Mouse (Mus musculus) bone marrow macrophage, adult 2 months (primary cell): ENCODE measurements around the gene Zfp51. TPM values are rescaled to one million over a fixed set of nuclear protein-coding genes. Genes with fewer than 3 reads are reported as not detected.
"Not testable (repeated sequence)": the region's sequence is repeated elsewhere in the genome, so short reads cannot be mapped to it uniquely, and the experiment has no call there.

Experiments
- H3K27ac ChIP-seq: 2 replicates; pipeline ENCODE4 v1.5.1; 2012; ENCODE audit warnings: low read depth, low read length; ENCODE audit not compliant: insufficient read depth
- H3K4me1 ChIP-seq: 2 replicates; pipeline ENCODE4 v1.6.1; 2012; ENCODE audit warnings: low read length; ENCODE audit not compliant: control insufficient read depth, insufficient read depth
- H3K4me3 ChIP-seq: 2 replicates; pipeline ENCODE4 v1.5.1; 2012; ENCODE audit warnings: mild to moderate bottlenecking, low read length, moderate library complexity; ENCODE audit not compliant: insufficient read depth
- CTCF ChIP-seq: IDR thresholded peaks from 2 replicates; pipeline ENCODE4 v1.5.1; 2012; ENCODE audit warnings: low read depth, mild to moderate bottlenecking, low read length, moderate library complexity
- POLR2A ChIP-seq: IDR thresholded peaks from 2 replicates; pipeline ENCODE4 v1.6.1; 2012; ENCODE audit warnings: mild to moderate bottlenecking, low read depth, low read length, borderline replicate concordance
- polyA plus RNA-seq: library from polyadenylated mRNA; stranded (reverse); fragments of >200 nt; gene quantifications from 2 replicates; pipeline ENCODE4 v1.2.4, GENCODE M21; 2012; ENCODE audit not compliant: missing spikeins, insufficient read depth, insufficient read length

Gene Zfp51
- polyA plus RNA-seq = 5.9 and 8.1 TPM in 2 replicates

DNA sequence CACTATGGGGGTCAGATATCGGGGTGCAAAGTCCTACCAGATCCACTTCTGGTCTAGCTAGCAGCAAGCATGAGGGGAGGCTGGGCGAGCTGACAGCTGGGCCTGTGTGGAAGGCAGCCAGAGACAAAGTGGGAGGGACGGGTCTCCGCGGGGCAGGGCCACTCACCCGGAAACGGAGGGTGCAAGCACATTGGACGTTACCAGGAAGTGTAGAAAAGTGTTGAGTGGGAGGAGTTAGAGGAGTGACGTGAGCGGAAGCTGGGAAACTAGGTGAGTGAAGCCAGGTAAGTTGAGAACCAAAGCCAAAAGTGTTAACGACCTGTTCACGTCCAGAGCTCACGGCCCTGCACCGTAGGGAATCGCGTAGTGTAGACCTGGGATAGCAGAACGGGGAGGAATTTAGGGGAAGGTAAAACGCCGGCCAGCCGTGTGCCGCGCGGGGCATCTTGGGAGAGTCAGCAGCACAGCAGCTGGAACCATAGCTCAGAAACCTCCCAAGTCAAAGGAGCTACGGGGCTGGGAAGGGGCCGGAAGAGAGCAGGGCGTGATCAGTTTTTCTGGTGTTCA, at the start of gene Zfp51:
TSS of gene Zfp51 (plus strand) at position 237 of the 567 bp plus-strand sequence.
- peak within 1 kb of the TSS; percentile 81 for H3K4me3 ChIP-seq
- TF ChIP-seq CTCF = no peak
- no peak for TF ChIP-seq POLR2A
- peaks cover 8% of the 10 kb centered on the region for H3K4me1 ChIP-seq
- peak within 1 kb of the TSS; percentile 57 for H3K27ac ChIP-seq

DNA sequence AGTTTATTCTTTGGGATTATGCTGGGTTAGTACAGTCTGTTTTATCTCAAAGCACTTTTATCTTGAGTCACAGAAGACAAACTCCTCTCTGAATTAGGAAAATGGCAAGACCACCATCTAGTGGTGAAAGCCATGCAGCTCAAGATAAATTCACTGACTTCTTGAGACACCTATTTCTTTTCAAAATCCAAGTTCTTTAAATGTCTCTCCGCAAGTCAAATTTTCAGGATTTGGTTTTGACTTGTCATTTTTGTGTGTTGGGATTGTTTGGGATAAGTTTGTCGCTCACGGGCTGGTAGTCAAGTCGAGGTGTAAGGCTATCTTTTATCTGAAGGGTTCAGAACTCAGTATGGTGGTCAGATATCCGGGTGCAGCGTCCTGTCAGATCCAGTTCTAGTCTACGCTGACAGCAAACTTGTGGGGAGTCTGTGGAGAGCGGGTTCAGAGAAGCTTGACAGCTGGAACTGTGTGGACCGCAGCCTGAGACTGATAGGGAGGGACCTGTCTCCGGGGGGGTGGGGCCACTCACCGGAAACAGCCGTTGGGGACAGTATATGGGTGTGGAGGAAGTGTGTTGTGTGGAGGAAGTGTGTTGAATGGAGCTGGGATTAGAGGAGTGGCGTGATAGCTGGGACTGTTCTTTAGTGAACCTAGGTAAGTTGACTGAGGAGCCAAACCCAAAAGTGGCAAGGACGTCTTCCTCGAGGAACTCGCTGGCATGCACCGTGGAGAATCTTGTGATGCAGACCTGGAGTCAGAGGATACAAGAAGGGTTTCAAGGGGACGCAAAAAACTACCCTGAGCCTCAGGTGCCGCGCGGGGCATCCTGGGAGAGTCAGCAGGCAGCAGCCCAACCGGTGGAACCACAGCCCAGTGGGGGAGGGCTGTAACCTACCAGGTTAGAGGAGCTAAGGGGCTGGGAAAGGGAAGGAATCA, 27.2 kb upstream of the Zfp51 start, which contains the start of gene Zfp54:
TSS of gene Zfp54 (plus strand) at position 564 of the 936 bp plus-strand sequence.
- H3K4me1 ChIP-seq = peaks cover 5% of the 10 kb centered on the region
- TF ChIP-seq POLR2A = no peak
- TF ChIP-seq CTCF = no peak
- peak within 1 kb of the TSS; percentile 67 for H3K27ac ChIP-seq
- peak within 1 kb of the TSS; percentile 68 for H3K4me3 ChIP-seq

DNA sequence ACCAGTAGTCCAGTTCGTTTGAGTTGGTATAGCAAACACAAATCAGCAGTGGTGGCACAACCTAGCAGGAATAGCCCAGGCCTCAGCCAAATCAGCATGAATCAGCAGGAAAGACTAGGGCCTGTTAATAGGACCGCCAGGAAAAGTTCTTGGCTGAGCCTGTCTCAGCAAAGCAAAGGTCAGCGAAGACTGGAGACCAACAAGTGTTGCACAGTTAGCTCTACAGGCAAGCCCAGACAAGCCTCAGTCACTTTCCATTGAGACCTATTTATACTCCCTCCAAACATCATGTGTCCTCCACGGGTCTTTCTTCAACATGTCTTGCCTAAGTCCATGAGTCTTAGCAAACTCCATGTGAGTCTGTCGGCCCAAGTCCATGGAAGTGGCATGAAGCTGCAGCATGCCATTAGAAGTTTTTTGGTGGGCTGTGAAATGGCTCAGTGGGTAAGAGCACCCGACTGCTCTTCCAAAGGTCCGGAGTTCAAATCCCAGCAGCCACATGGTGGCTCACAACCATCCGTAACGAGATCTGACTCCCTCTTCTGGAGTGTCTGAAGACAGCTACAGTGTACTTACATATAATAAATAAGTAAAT, 11.3 kb upstream of the Zfp51 start:
- H3K27ac ChIP-seq = peak overlapping the region; percentile 27
- H3K4me1 ChIP-seq = not testable (repeated sequence)

DNA sequence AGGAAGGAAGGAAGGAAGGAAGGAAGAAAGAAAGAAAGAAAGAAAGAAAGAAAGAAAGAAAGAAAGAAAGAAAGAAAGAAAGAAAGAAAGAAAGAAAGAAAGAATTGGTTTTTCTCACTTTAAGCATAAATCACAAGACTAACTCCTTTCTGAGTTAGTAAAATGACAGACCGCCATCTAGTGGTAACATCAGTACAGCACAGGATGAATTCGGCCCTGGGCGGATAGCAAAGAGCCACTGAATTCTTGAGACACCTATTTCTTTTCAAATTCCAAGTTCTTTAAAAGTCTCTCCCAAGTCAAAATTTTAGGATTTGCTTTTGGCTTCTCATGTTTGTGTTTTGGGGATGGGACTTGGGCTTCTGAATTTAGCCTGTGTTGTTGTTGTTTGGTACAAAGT, 505 bp upstream of the Zfp51 start:
- peak overlapping the region; percentile 81 for H3K4me3 ChIP-seq
- TF ChIP-seq CTCF = no peak
- TF ChIP-seq POLR2A = no peak
- peaks cover 8% of the 10 kb centered on the region for H3K4me1 ChIP-seq
- H3K27ac ChIP-seq = peak overlapping the region; percentile 57

More for the DNA sequence above, 11.3 kb upstream of the Zfp51 start:
- not testable (repeated sequence) for H3K4me3 ChIP-seq

DNA sequence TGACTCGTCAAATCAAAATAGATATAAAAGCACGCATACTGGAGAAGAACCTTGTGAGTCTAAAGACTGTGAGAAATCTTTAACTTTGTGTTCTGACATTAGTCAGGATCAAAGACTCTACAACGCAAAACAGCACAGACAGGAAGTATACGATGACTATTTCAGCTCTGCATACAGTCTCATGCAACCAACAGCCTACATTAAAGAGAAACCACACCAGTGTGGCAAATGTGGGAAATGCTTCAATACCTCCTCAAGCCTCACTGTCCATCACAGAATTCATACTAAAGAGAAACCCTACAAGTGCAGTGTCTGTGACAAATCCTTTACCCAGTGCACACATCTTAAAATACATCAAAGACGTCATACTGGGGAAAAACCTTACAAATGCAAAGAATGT, 13.4 kb downstream of the Zfp51 start:
- Histone ChIP-seq H3K27ac (no peak overlapping the region), H3K4me1 (no peaks in the 10 kb centered on the region), H3K4me3 (no peak overlapping the region)
- no peak for TF ChIP-seq POLR2A

DNA sequence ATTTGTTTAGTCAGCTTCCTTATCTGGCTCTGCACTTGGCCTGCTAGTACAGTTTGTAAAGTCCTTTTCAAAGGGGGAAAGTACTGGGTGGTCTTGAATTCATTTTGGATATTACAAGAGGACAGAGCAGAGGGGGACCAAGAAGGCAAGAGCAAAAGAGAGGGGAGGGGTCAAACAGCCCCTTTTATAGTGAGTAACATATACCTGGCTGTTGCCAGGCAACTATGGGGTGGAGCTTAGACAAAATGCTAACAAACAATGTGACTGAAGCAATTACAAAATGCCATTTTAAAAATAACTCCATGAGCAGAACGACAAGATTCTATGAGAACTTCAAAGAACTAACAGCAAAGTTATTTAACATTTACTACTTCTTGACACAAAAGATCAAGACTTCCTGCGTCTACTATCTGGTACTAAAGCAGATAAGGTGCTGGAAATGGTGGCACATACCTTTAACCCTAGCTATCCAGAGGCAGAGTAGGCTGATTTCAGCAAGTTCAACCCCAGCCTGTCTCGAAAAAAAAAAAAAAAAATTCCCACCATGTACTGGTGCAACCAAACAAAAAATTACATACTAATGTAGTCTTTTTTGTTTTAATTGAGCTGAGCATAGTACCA, 22.0 kb downstream of the Zfp51 start:
- TF ChIP-seq POLR2A = no peak
- H3K27ac ChIP-seq = no peak overlapping the region
- no peaks in the 10 kb centered on the region for H3K4me1 ChIP-seq
- no peak overlapping the region for H3K4me3 ChIP-seq

DNA sequence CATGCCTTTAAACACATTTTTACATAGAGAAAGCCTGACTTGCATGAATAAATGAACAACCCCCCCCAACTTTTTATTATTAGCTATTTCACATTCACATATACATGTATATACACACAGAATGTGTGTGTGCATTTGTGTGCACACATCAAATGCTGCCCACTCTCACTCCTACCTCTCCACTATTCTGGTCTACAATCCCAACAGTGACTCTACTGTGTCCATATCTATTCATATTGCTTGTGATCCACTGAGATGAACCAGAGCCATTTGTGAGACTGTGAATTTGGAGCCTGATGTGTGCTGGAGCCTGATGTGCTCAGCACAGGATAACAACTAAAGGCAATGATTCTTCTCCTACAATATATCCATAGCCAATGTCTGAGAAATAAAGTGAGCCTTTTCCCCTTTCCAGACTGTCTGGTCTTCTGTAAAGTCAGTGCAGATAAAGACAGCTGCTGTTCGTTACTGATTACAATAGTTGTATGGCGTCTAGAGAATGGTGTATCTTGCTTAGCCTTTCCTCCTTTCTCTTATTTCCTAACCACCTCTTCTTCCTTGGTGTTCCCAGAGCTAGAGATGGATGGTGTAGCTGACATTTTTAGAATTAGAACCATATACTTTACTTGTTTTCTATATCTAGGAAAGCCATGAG, 22.6 kb downstream of the Zfp51 start:
- Histone ChIP-seq H3K4me1 (no peaks in the 10 kb centered on the region), H3K4me3 (no peak overlapping the region), H3K27ac (no peak overlapping the region)
- no peak for TF ChIP-seq CTCF
- TF ChIP-seq POLR2A = no peak

DNA sequence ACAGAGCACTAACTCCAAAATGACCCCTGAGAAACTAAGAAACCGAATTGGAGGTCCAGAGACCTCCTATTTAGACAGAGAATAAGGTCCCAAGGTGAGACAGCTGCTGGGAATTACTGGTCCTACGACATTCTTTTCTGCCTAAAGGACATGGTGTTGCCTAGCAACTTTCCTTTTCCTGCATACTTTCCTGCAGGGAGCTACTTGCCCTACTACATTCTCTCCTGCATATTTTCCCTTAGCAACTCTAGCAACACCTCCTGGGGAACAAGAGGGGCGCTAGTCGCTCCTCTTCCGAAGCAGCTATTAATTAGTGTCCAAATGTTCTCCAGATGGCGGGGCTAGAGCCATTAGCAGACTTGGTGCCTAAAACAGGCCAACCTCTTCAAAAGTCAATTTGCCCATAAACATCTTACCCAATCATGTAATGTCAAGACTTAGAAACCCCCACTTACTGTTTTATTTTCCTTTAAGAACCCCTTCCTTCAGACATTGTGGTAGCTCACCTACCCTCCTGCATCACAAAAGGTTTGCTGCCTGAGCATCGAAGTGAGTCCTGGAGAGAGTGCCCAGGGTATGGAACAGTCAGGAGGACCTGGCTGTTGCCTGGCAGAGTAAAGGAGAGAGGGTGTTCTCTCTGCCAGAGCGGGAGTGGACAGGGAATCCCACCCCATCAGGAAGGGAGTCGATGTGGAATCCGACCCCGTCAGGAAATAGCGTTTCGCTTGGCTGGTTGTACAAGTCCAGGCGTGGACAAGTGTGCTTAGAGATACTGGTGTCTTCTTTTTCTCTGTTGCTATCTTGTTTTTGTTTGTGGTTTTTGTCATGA, 23.4 kb downstream of the Zfp51 start:
- Histone ChIP-seq H3K4me1 (no peaks in the 10 kb centered on the region), H3K27ac (no peak overlapping the region), H3K4me3 (no peak overlapping the region)
- TF ChIP-seq POLR2A (no peak), CTCF (no peak)

DNA sequence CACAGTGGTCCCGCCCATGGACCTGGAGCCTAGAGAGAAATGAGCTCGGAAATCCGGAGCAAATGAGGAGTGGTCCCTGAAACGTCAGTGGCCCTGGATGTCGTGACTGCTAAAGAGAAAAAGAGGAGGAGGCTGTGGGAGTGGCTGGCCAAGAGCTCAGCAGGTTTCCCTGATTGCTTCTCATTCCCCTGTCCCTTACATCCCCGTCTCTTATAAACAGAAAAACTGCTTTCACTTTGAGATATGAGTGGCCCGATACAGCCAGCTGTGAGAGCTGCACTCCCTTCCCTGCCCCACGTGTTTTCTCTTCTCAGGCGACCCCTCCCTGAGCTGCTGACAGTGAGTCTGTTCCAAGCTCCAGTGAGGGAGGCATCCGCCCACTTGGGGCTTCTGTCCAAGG, 24.6 kb downstream of the Zfp51 start:
- peak overlapping the region; percentile 36 for H3K4me3 ChIP-seq
- H3K4me1 ChIP-seq, H3K27ac ChIP-seq: not testable (repeated sequence)

DNA sequence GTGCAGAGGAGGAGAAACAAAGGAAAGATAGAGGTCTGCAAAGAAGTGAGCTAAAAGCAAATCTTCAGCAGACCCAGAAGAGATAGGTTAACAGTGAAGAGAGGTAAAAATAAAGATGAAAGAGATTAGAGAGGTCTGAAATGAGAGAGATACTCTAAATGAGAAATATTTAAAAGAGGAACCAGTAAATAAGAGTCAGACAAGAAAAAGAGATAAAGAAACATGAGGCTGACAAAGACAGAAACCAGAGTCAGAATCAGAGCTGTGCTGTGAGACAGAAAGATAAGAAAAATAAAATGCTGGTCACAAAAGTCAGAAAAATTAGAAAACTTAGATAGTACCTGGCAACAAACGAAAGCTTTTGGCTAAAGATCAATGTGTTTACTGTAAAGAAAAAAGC, 25.1 kb downstream of the Zfp51 start:
- H3K27ac ChIP-seq, H3K4me1 ChIP-seq: not testable (repeated sequence)

DNA sequence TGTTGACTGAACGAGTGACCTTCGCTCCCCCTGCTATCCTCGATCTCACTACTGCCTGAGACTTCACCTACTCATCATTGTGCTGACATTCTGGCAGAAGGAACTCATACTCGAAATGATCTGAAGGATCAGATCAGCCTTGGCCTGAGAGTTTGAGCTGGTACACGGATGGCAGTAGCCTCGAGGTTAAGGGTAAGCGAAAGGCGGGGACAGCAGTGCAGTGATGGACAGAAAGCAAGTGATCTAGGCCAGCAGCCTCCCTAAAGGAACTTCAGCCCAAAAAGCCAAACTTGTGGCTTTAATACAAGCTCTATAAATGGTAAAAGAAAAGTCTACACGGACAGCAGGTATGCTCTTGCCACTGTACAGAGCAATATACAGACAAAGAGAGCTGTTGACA, 26.2 kb downstream of the Zfp51 start:
- H3K4me3 ChIP-seq, H3K27ac ChIP-seq, H3K4me1 ChIP-seq: not testable (repeated sequence)

More for the DNA sequence above, 25.1 kb downstream of the Zfp51 start:
- H3K4me3 ChIP-seq = not testable (repeated sequence)

DNA sequence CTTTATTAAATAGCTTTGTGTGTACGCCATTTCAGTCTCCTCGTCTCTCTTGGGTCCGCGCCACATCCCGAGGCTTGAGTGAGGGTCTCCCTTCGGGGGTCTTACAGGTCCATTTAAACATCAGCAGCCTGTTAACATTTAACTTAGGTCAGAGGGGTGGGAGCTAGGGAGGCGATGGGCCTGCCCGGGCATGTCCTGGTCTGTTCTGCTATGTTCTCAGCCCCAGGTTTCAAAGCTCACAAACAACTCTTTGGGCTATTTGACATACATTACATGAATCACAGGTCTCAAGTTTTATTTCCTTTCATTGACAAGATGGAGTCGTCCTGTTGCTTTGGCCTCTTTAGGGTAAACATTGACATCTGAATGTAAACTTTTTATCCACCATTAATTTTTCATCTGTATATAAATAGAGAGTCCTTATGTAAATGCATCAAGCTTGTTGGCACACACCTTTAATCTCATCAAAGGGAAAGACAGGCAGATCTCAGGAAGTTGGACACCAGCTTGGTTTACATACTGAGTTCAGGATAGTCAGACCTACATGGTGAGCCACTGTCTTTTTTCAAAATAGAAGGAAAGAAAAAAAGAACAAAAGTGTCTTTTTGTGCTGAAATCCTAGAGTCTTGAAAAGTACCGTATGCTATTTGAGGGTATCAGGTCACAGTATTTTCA, 28.1 kb downstream of the Zfp51 start:
- H3K4me3 ChIP-seq = not testable (repeated sequence)
- H3K27ac ChIP-seq = peak overlapping the region; percentile 33

More for the DNA sequence above, 28.1 kb downstream of the Zfp51 start:
- H3K4me1 ChIP-seq = not testable (repeated sequence)
